Mouse (Mus musculus) kidney, postnatal 14 days (tissue): ENCODE data around the gene Setdb2.
A peak's percentile ranks its signal among the peaks of the same experiment; 100 is the strongest.

Source experiments
- DNase-seq: peaks from one replicate; pipeline ENCODE4 v3.0.0; 2022; ENCODE audit warnings: mixed read lengths

The Setdb2 gene

DNA sequence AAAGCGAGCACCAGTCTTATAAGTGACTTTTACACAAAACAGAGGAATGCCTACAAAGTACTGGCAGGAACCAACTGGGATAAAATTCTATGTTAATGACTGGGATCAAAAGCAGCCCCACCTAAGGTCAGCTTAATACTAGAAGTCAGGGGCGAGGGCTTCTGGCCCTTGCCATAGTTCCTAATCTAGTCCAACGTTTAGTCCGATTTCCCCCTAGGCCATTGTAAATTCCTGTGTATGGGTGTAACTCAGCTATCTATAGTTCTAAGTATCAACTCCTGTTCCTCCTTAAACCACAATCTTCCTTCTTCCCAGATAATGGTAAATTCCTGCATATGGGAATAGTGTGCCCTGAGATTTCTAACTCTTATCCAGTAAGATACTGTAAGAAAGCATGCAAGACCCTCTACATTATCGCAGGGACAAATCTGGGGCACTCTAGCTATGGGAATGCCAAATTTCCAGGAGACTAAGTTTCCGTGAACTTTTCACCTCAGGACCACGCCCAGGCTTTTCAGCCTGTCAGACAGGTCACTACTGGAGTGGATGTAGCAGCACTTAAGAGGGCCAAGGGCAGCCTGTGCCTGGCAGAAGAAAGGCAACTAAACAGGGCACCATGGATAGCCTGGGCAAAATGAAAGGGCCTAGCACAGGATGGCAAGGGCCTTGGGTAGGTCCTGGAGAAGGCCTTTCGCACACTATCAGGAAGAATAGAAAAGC lies 74.1 kb downstream of the Setdb2 start:
- no peak for DNase-seq

DNA sequence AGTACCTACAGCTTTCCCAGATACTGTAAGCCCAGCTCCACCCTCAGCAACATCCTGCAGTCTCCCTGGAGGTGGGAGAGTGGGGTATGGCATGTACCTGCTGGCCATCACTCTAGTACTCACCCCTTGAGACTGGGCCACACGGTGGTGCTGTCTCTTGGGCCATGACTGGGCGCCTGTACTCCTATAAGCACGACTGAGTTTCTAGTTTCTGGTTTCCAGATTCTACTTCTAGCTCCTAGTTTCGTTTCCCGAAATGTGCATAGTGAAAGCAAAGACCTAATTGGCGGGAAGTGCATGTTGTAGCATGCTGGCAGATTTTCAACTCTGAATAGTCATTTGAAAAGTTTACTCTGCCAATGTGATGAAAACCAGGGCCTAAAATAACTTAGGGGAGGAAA lies 75.4 kb downstream of the Setdb2 start, which contains the start of gene Phf11d:
TSS of gene Phf11d (minus strand) at position 227 of the 401 bp plus-strand sequence.
- DNase-seq: peak; percentile 53
